Mouse (Mus musculus): ENCODE data around the gene Chmp5. TPM values are rescaled to one million over a fixed set of nuclear protein-coding genes. Genes with fewer than 3 reads are reported as not detected.

The Chmp5 gene
- polyA plus RNA-seq (2015; fragmentation: Nextera tagmentation; extraction: Ambion mirVana): 184 and 197 TPM in 2 replicates

DNA sequence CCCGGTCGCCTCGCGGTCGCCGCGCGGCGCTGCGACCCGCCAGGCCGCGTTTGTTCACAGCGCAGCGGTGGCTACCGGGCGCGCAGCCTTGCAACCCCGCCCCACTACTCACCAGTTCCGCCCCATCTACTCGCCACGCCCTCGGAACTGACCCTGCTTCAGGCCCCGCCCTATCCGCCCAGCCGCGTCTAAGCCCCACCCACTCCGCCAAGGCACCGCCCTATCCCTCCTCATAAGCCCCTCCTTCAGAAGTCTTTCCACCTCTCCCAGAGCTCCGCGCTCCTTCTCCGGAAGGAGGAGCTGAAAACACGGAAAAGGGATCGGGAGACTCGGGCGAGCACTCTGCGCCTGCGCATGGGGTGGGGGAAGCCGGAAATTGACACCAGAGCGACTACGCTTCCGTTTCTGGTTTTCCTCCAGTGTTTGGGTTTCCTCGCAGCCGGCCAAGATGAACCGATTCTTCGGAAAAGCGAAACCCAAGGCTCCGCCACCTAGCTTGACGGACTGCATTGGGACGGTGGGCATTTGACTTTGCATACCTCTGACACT lies at the start of gene Chmp5, which contains the start of gene Bag1:
TSS of gene Chmp5 (plus strand) at position 248 of the 549 bp plus-strand sequence.
TSS of gene Bag1 (minus strand) at position 135 of the 549 bp plus-strand sequence.
- Histone ChIP-seq H3K36me3 (peaks cover 57% of the 10 kb centered on the region), H3K27me3 (no peaks in the 10 kb centered on the region), H3K27ac (replicated peaks) (peak within 1 kb of the TSS; percentile 92), H3K9ac (peak within 1 kb of the TSS; percentile 94), H3K4me1 (replicated peaks) (peaks cover 35% of the 10 kb centered on the region), H3K9me3 (no peaks in the 10 kb centered on the region), H3K4me3 (peak within 1 kb of the TSS; percentile 93), H3K4me2 (peak within 1 kb of the TSS; percentile 88)
- ATAC-seq (ENCODE audit: low read depth): peak; percentile 98
- WGBS: under 1% methylated on average over 50 of the region's 50 CpGs

DNA sequence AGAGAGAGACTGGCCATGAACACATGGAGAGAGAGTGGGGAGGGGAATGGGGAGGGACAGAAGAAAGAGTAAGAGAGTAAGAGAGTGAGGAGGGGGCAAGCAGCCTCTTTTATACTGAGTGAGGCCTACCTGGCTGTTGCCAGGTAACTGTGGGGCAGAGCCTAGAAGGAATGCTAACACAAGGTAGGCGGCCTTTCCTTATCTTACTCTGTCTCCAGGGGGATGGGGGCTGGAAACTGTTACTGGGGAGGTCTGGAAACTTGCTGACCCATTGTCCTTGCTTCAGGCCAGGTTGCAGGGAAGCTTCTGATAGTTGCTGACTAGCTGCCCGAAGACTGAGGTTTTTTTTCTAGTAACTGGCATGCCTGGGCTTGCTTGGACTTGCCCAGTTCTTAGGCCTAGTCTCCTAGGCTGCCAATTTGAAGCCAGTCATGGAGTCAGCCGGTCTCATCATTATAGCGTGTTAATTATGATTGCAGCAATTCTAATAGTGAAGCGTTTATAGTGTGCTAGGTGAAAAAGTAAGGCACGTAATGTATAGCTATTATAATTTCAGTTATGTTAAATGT lies 49.6 kb upstream of the Chmp5 start:
- Histone ChIP-seq H3K4me2 (no peak overlapping the region), H3K9ac (no peak overlapping the region), H3K4me1 (replicated peaks) (no peaks in the 10 kb centered on the region), H3K27ac (replicated peaks) (no peak overlapping the region), H3K4me3 (no peak overlapping the region), H3K36me3 (no peaks in the 10 kb centered on the region), H3K27me3 (no peaks in the 10 kb centered on the region), H3K9me3 (no peaks in the 10 kb centered on the region)
- no peak for ATAC-seq (ENCODE audit: low read depth)
- WGBS: 88% methylated on average over 6 of the region's 6 CpGs

DNA sequence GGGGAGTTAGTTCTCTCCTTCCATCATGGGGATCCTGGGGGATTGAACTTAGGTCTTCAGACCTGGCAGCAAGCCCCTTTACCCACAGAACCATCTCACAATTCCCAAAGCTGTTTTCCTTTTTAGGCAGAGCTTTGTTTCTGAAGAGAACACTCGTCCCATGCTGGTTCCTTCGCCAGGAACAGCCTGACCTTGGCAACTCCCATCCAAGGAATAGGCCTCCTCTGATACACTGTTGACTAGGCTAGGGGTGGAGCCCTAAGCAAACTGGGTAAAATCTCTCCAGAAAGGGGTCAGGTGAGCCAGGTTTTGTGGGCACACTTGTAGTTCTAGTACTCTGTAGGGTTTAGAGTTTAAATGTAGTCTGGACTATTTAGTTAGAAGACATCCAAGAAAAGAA lies 48.9 kb upstream of the Chmp5 start:
- Histone ChIP-seq H3K9me3 (no peaks in the 10 kb centered on the region), H3K27ac (replicated peaks) (no peak overlapping the region), H3K4me1 (replicated peaks) (no peaks in the 10 kb centered on the region), H3K4me2 (no peak overlapping the region), H3K27me3 (no peaks in the 10 kb centered on the region), H3K36me3 (no peaks in the 10 kb centered on the region), H3K4me3 (no peak overlapping the region), H3K9ac (no peak overlapping the region)
- ATAC-seq (ENCODE audit: low read depth): no peak
- 74% methylated on average over 2 of the region's 2 CpGs for WGBS

DNA sequence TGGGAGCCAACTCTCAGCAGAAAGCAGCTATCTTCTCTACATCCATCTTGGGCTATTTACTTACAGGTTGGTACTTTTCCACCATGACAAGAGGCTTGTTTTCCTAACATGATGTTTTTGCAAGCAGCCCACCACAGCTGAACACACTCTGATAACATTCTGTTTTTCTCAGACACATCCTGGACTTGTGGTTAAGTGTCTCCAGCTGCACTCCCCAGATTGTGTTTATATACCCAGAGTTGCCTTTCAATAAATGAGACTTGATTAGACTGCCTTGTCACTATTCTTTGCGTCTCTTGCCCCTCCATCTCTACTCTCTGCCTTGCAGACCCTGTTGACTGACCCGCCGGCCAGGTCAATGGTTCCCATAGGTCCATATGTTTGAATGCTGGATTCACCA lies 48.1 kb upstream of the Chmp5 start:
- H3K27me3 ChIP-seq: no peaks in the 10 kb centered on the region
- no peak for ATAC-seq (ENCODE audit: low read depth)
- H3K4me2 ChIP-seq: no peak overlapping the region
- H3K4me3 ChIP-seq: no peak overlapping the region
- no peak overlapping the region for H3K9ac ChIP-seq
- no peaks in the 10 kb centered on the region for H3K4me1 ChIP-seq (replicated peaks)
- no peaks in the 10 kb centered on the region for H3K9me3 ChIP-seq
- WGBS: 93% methylated on average over 3 of the region's 3 CpGs
- no peaks in the 10 kb centered on the region for H3K36me3 ChIP-seq
- H3K27ac ChIP-seq (replicated peaks): no peak overlapping the region

DNA sequence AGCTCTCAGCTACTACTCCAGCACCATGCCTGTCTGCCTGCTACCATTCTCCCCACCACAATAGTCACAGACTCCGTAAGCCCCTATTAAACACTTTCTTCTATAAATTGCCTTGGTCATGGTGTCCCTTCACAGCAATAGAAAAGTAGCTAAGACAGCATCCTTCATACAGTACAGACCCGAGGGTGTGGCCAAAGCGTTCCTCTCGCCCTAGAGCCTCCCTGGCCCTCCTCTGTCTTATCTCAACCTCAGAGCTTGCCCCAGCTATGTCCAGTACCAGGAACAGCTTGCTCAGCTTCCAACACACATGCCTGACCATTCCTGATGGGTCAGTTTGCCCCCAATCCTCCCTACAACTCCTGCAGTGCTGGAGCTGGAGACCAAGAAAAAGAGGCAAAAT lies 47.6 kb upstream of the Chmp5 start:
- WGBS: 91% methylated on average over 4 of the region's 4 CpGs
- Histone ChIP-seq H3K4me1 (replicated peaks) (no peaks in the 10 kb centered on the region), H3K9me3 (no peaks in the 10 kb centered on the region), H3K4me2 (no peak overlapping the region), H3K9ac (no peak overlapping the region), H3K36me3 (no peaks in the 10 kb centered on the region), H3K27ac (replicated peaks) (no peak overlapping the region), H3K4me3 (no peak overlapping the region), H3K27me3 (no peaks in the 10 kb centered on the region)
- no peak for ATAC-seq (ENCODE audit: low read depth)

DNA sequence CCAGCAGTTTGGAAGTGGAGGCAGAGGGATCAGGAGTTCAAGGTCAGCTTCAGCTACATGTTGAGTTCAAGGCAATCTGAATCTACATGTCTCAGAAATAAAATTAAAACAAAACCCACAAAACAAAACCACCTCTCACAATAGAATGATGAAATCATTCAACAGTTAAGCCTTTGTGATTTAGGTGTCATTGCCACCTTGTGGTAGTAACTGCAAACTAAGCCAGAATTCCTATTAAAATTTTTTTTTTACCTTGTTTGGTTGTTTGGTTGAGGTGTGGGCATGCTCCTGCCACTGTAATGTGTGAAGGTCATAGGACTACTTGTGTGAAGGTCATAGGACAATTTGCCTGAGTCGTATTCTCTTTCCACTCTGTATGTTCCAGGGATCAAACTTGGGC lies 41.9 kb upstream of the Chmp5 start:
- no peak for ATAC-seq (ENCODE audit: low read depth)
- H3K4me2 ChIP-seq: no peak overlapping the region
- no peaks in the 10 kb centered on the region for H3K36me3 ChIP-seq
- no peak overlapping the region for H3K27ac ChIP-seq (replicated peaks)
- H3K27me3 ChIP-seq: no peaks in the 10 kb centered on the region
- WGBS: 64% methylated on average over 1 of the region's 1 CpGs
- H3K4me1 ChIP-seq (replicated peaks): peaks cover 6% of the 10 kb centered on the region; the same call in 1 of the 2 replicates
- no peaks in the 10 kb centered on the region for H3K9me3 ChIP-seq
- no peak overlapping the region for H3K4me3 ChIP-seq
- no peak overlapping the region for H3K9ac ChIP-seq

DNA sequence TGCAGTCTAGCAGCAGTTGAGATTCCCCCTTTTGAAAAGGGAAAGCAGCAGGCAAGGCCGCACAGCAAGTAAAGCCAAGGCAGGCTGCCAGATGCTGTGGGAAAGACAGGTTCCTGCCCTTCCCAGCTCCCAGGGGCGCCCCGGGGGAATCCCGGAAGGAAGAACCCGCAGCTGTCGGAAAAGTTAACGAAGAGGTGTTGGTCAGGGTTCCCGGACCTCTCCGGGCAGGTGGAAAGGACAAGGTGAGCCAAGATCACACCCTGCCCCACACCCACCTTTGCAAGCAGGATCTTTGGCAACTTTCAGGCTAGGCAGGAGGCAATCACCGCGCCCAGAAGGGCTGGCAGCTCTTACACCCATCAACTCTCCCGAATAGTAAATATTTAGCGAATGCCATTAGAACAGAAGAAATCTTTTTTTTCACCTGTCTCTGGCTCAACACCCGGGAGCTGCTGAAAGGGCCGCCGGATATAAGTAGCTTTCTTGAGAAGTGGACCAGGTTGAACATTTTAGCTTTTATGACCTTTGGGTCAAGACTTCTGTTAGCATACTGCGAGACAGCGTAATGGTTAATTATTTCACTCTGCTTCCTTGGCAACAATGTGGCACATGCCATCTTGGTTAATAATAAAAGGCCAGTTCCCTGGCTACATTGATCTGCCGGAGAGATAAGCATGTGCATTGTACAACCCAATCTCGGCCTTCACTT lies 39.8 kb upstream of the Chmp5 start:
- H3K27ac ChIP-seq (replicated peaks): no peak overlapping the region

DNA sequence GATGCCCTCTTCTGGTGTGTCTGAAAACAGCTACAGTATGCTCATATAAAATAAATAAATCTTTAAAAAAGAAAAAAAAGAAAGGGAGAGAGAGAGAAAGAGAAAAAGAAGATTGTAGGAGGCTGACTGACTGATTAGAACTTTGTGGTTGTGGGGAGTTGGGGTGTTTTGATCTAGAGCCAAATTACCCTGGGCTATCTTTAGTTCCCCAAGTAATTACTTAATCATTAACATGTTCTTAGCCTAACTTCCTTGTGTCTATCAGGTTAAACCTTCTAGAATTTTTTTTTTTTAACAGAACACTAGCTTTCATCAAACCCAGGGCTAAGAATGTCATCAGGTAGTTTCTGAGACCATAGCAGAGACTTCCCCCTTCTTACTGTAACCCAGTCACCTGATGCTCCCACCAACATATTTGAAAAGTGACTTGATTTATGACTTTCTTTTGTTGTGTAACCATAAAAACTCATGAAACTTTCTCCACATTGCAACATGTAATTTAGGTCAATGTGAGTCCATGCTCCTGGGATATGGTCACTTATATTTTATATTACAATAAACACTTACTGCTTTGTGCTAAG lies 33.8 kb upstream of the Chmp5 start:
- Histone ChIP-seq H3K9ac (no peak overlapping the region), H3K9me3 (no peaks in the 10 kb centered on the region), H3K4me2 (no peak overlapping the region), H3K27ac (replicated peaks) (no peak overlapping the region), H3K4me3 (no peak overlapping the region), H3K4me1 (replicated peaks) (no peaks in the 10 kb centered on the region), H3K36me3 (no peaks in the 10 kb centered on the region), H3K27me3 (no peaks in the 10 kb centered on the region)
- ATAC-seq (ENCODE audit: low read depth): no peak

More for the DNA sequence above, 39.8 kb upstream of the Chmp5 start:
- Histone ChIP-seq H3K36me3 (no peaks in the 10 kb centered on the region), H3K27me3 (no peaks in the 10 kb centered on the region), H3K9ac (peak overlapping the region; percentile 23; the same call in 1 of the 2 replicates), H3K4me1 (replicated peaks) (peaks cover 6% of the 10 kb centered on the region; the same call in 1 of the 2 replicates), H3K9me3 (no peaks in the 10 kb centered on the region), H3K4me2 (no peak overlapping the region), H3K4me3 (no peak overlapping the region)
- ATAC-seq (ENCODE audit: low read depth): no peak
- 51% methylated on average over 20 of the region's 20 CpGs for WGBS

DNA sequence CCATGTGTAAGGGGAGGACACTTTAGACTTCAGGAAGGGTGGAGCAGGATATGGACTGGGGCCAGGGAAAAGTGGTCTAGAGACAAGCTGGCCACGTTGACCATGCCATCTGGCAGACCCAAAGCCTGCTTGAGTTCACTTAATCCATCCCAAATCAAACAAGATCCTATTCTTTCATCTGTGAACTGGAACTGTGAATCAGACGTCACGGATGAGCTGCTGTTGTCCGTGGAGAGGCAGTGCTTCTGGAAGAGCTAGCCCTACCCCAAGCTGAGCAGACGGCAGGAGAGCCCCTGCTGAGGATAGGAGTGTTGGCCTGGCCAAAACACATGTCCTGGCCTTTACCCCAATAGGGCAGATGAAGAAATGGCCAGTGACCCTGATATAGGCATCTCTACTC lies 32.3 kb upstream of the Chmp5 start:
- WGBS: 78% methylated on average over 5 of the region's 5 CpGs
- no peak overlapping the region for H3K4me3 ChIP-seq
- no peaks in the 10 kb centered on the region for H3K9me3 ChIP-seq
- no peaks in the 10 kb centered on the region for H3K4me1 ChIP-seq (replicated peaks)
- no peak overlapping the region for H3K4me2 ChIP-seq
- ATAC-seq (ENCODE audit: low read depth): no peak
- H3K9ac ChIP-seq: no peak overlapping the region
- H3K27me3 ChIP-seq: no peaks in the 10 kb centered on the region
- H3K36me3 ChIP-seq: no peaks in the 10 kb centered on the region
- H3K27ac ChIP-seq (replicated peaks): no peak overlapping the region

DNA sequence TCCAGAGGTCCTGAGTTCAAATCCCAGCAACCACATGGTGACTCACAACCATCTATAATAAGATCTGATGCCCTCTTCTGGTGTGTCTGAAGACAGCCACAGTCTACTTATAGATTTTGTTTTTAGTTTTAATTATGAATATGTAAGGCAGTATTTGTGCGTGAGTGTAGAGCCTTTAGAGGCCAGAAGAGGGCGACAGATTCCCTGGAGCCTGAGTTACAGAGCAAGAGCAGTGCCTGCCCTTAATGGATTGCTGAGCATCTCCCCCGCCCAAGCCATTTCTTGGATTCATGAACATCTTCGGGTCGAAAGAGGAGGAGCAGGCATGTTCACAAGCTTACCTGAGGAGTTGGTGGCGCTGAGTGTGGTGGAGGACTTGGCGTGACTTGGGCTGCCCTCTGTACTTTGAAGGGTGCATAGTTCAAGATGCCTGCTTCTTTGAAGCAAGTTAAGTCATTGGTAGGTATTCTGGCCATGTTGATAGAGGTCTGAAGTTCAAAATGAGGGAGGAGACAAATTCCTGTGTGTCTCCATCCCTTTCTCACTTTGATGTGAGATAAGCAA lies 31.5 kb upstream of the Chmp5 start:
- WGBS: 85% methylated on average over 7 of the region's 7 CpGs
- Histone ChIP-seq H3K27me3 (no peaks in the 10 kb centered on the region), H3K4me1 (replicated peaks) (no peaks in the 10 kb centered on the region), H3K9me3 (no peaks in the 10 kb centered on the region), H3K36me3 (no peaks in the 10 kb centered on the region), H3K27ac (replicated peaks) (no peak overlapping the region), H3K4me2 (no peak overlapping the region), H3K4me3 (no peak overlapping the region), H3K9ac (no peak overlapping the region)
- no peak for ATAC-seq (ENCODE audit: low read depth)

DNA sequence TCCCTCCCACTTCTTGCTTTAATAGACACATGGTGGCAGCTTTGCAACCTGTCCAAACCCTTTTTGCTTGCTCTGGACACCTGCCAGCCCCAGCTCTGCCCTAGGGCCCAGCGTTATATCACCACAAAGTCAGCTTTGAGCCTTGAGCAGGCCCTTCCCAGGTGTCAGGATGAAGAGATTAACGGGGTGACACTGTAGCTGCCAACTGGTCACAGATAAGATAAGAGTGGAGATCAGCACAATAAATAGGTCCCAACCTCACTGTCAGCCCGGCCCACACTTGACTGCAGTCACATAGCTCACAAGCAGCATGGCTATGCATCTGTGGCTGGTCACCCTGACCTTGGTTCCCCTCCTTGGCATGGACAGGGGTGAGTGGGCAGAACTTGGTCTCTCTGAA lies 28.4 kb upstream of the Chmp5 start, which contains the start of gene Spink4:
TSS of gene Spink4 (plus strand) at position 268 of the 400 bp plus-strand sequence.
- no peak for ATAC-seq (ENCODE audit: low read depth)
- Histone ChIP-seq H3K4me3 (no peak within 1 kb of the TSS), H3K9me3 (no peaks in the 10 kb centered on the region), H3K4me2 (no peak within 1 kb of the TSS), H3K36me3 (no peaks in the 10 kb centered on the region), H3K4me1 (replicated peaks) (no peaks in the 10 kb centered on the region), H3K27me3 (no peaks in the 10 kb centered on the region), H3K9ac (no peak within 1 kb of the TSS), H3K27ac (replicated peaks) (no peak within 1 kb of the TSS)
- WGBS: 72% methylated on average over 3 of the region's 3 CpGs

DNA sequence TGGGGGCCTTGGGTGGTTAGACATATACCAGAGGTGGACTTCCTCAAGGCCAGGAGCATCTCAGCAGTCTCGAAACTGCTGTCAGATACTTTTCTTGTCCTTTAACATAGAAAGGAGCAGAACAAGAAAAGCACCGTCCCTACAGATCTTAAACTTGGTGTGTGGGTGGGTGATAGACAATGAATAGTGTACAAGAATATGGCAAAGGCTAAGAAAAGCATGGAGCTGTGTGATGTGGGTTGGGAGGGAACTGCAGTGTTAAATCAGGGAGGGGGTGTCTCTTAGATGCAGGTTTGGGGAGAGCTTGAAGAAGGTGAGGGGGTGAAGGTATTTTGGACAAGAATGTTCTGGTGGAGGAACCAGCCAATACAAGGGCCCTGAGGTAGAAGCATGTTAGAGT lies 27.6 kb upstream of the Chmp5 start:
- Histone ChIP-seq H3K27ac (replicated peaks) (no peak overlapping the region), H3K9ac (no peak overlapping the region), H3K9me3 (no peaks in the 10 kb centered on the region), H3K36me3 (no peaks in the 10 kb centered on the region), H3K4me1 (replicated peaks) (no peaks in the 10 kb centered on the region), H3K27me3 (no peaks in the 10 kb centered on the region), H3K4me2 (no peak overlapping the region), H3K4me3 (no peak overlapping the region)
- WGBS: 80% methylated on average over 2 of the region's 2 CpGs
- no peak for ATAC-seq (ENCODE audit: low read depth)
